Mouse (Mus musculus) forebrain, embryonic 16.5 days (tissue): ENCODE results near the gene Hormad1. TPM values are rescaled to one million over a fixed set of nuclear protein-coding genes. Genes with fewer than 3 reads are reported as not detected.
"Not testable (repeated sequence)": the region's sequence is repeated elsewhere in the genome, so short reads cannot be mapped to it uniquely, and the experiment has no call there.

Source experiments
- ATAC-seq: fragments of 200-750 bp; cut with Nextera tagmentation; 2 replicates; pipeline ENCODE4 v1.8.0; 2017; ENCODE audit warnings: mild to moderate bottlenecking, moderate library complexity
- H3K27ac ChIP-seq: fragments of 300-500 bp; sonication (generic); 2 replicates; pipeline ENCODE4 v1.5.1; 2014; ENCODE audit warnings: low read length, control low read depth
- H3K27me3 ChIP-seq: fragments of 300-500 bp; sonication (generic); replicated peaks from 2 replicates; pipeline ENCODE4 v1.6.1; 2014; ENCODE audit warnings: low read length; ENCODE audit not compliant: control insufficient read depth, insufficient read depth
- H3K36me3 ChIP-seq: fragments of 300-500 bp; sonication (generic); 2 replicates; pipeline ENCODE4 v1.6.1; 2014; ENCODE audit not compliant: control insufficient read depth, insufficient read depth
- H3K4me1 ChIP-seq: fragments of 300-500 bp; sonication (generic); replicated peaks from 2 replicates; pipeline ENCODE4 v1.6.1; 2014; ENCODE audit warnings: low read length; ENCODE audit not compliant: control insufficient read depth, insufficient read depth
- H3K4me2 ChIP-seq: fragments of 300-500 bp; sonication (generic); 2 replicates; pipeline ENCODE4 v1.6.1; 2014; ENCODE audit warnings: mild to moderate bottlenecking, low read length, control low read depth
- H3K4me3 ChIP-seq: fragments of 300-500 bp; sonication (generic); replicated peaks from 2 replicates; pipeline ENCODE4 v1.5.1; 2014; ENCODE audit warnings: mild to moderate bottlenecking, low read length, control low read depth
- H3K9ac ChIP-seq: fragments of 300-500 bp; sonication (generic); replicated peaks from 2 replicates; pipeline ENCODE4 v1.6.1; 2014; ENCODE audit warnings: low read depth, low read length, control low read depth
- H3K9me3 ChIP-seq: fragments of 300-500 bp; sonication (generic); 2 replicates; pipeline ENCODE4 v1.6.1; 2016; ENCODE audit warnings: low read length; ENCODE audit not compliant: control insufficient read depth
- WGBS: fragments of 180-500 bp; shearing (Covaris S2); extraction: QIAGEN DNeasy Blood & Tissue Kit; methylation state at CpG from one replicate; pipeline ENCODE4 v1.1.7; 2014; 5-methylcytosine and 5-hydroxymethylcytosine counted together
- polyA plus RNA-seq: library from polyadenylated mRNA; unstranded; fragments of >200 nt; fragmentation: Nextera tagmentation; extraction: Ambion mirVana; gene quantifications from 2 replicates; pipeline ENCODE4 v1.2.1, GENCODE M21; 2015

Gene Hormad1
- polyA plus RNA-seq, 1 experiment from 2014 or later = not detected

GRCm38 (mm10) chr3:95526111-95526510 is 33.4 kb upstream of the Hormad1 start:
- H3K4me1 ChIP-seq = no peaks in the 10 kb centered on the region
- H3K9me3 ChIP-seq = no peaks in the 10 kb centered on the region
- H3K27me3 ChIP-seq = no peaks in the 10 kb centered on the region
- H3K36me3 ChIP-seq = no peaks in the 10 kb centered on the region
- no peak overlapping the region for H3K4me2 ChIP-seq
- H3K27ac ChIP-seq = no peak overlapping the region
- no peak for ATAC-seq
- no peak overlapping the region for H3K9ac ChIP-seq
- no peak overlapping the region for H3K4me3 ChIP-seq

DNA sequence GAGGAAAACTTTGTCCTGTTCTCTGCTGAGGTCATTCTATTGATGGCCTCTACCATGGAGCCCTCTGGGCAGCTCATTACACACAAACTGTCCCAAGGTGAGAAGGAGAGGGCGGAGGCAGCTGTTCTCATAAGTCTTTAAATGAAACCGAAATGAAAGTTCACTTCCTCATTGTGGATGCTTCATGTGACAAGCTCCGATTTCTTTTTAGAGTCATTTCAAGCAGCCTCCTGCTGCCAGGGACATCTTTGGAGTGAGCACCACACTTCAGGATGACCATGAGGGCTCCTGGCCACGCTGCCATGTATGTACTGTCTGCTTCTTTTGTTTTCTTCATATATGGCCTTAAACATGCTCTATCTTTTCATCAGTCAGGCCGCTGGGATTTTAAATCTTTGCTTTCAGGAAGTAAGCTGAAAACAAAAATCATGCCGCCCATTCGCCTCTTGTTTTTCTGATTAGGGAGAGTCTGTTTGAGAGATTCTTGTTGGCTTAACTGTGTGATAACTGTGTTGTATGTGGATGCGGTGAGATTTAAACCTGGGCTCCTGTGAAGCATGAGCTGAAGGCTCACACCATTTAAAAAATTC is 32.8 kb upstream of the Hormad1 start, which contains the start of gene Ctss:
Gene Ctss (plus strand): TSS at position 165 of the 590 bp plus-strand sequence.
- H3K36me3 ChIP-seq = no peaks in the 10 kb centered on the region
- no peak within 1 kb of the TSS for H3K9ac ChIP-seq
- WGBS = 90% methylated on average over 8 of the region's 8 CpGs
- no peaks in the 10 kb centered on the region for H3K9me3 ChIP-seq
- H3K4me1 ChIP-seq = no peaks in the 10 kb centered on the region
- no peak for ATAC-seq
- H3K27ac ChIP-seq = no peak within 1 kb of the TSS
- no peak within 1 kb of the TSS for H3K4me3 ChIP-seq
- no peaks in the 10 kb centered on the region for H3K27me3 ChIP-seq
- H3K4me2 ChIP-seq = no peak within 1 kb of the TSS

GRCm38 (mm10) chr3:95529814-95530213 is 29.7 kb upstream of the Hormad1 start:
- Histone ChIP-seq H3K27ac (no peak overlapping the region), H3K9ac (no peak overlapping the region), H3K36me3 (no peaks in the 10 kb centered on the region), H3K4me2 (no peak overlapping the region), H3K27me3 (no peaks in the 10 kb centered on the region), H3K4me3 (no peak overlapping the region), H3K9me3 (no peaks in the 10 kb centered on the region), H3K4me1 (no peaks in the 10 kb centered on the region)
- 90% methylated on average over 6 of the region's 6 CpGs for WGBS
- ATAC-seq = no peak

GRCm38 (mm10) chr3:95531025-95531424 is 28.5 kb upstream of the Hormad1 start:
- H3K4me1 ChIP-seq = no peaks in the 10 kb centered on the region
- H3K9me3 ChIP-seq = no peaks in the 10 kb centered on the region
- no peak overlapping the region for H3K9ac ChIP-seq
- no peak overlapping the region for H3K4me2 ChIP-seq
- no peaks in the 10 kb centered on the region for H3K27me3 ChIP-seq
- 81% methylated on average over 1 of the region's 1 CpGs for WGBS
- no peak for ATAC-seq
- no peak overlapping the region for H3K27ac ChIP-seq
- H3K4me3 ChIP-seq = no peak overlapping the region
- no peaks in the 10 kb centered on the region for H3K36me3 ChIP-seq

GRCm38 (mm10) chr3:95533364-95533763 is 26.1 kb upstream of the Hormad1 start:
- no peak overlapping the region for H3K4me3 ChIP-seq
- WGBS = 88% methylated on average over 5 of the region's 5 CpGs

DNA sequence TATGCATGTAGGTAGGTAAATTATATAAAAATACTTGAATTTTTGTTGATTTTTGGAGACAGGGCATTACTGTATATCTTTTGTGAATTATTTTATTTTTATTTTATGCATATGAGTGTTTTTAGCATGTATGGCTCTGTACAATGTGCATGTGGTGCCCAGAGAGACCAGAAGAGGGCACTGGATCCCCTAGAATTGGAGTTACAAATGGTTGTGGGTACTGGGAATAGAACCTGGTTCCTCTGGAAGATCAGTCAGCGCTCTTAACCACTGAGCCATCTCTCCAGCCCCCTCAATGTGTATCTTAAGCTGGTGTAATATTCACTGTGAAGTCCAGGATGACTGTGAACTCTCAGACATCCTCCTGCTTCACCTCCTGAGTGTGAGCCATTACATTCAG is 24.6 kb upstream of the Hormad1 start:
- Histone ChIP-seq H3K27me3 (no peaks in the 10 kb centered on the region), H3K9ac (no peak overlapping the region), H3K4me3 (no peak overlapping the region), H3K4me1 (no peaks in the 10 kb centered on the region), H3K27ac (no peak overlapping the region), H3K9me3 (no peaks in the 10 kb centered on the region), H3K36me3 (no peaks in the 10 kb centered on the region), H3K4me2 (no peak overlapping the region)
- ATAC-seq = no peak
- 97% methylated on average over 1 of the region's 1 CpGs for WGBS

More at GRCm38 (mm10) chr3:95533364-95533763, 26.1 kb upstream of the Hormad1 start:
- Histone ChIP-seq H3K4me2 (no peak overlapping the region), H3K9me3 (no peaks in the 10 kb centered on the region), H3K27me3 (no peaks in the 10 kb centered on the region), H3K36me3 (no peaks in the 10 kb centered on the region), H3K27ac (no peak overlapping the region), H3K4me1 (no peaks in the 10 kb centered on the region), H3K9ac (no peak overlapping the region)
- ATAC-seq = no peak

DNA sequence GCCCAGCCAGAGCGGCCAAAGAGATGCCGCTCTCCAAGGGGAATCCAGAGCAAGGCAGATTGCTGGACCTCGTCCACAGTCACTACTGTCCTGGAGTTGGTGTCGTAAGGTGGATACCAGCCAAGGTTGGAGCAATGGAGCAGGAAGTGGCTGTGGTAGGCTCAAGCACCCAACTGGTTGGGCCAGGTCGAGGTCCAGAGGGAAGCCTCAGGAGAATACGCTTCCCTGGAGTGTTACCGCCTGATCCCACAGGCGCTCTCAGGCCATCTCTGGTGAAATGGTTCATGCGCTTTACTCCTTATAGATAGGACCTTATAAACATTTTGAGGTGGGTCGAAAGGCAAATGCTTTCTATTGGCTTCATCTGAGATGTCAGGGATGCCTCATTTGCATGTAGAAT is 20.5 kb upstream of the Hormad1 start:
- 92% methylated on average over 10 of the region's 10 CpGs for WGBS
- Histone ChIP-seq H3K4me3 (no peak overlapping the region), H3K4me2 (no peak overlapping the region), H3K9me3 (no peaks in the 10 kb centered on the region), H3K36me3 (no peaks in the 10 kb centered on the region), H3K27me3 (no peaks in the 10 kb centered on the region), H3K9ac (no peak overlapping the region), H3K27ac (no peak overlapping the region), H3K4me1 (no peaks in the 10 kb centered on the region)
- no peak for ATAC-seq

DNA sequence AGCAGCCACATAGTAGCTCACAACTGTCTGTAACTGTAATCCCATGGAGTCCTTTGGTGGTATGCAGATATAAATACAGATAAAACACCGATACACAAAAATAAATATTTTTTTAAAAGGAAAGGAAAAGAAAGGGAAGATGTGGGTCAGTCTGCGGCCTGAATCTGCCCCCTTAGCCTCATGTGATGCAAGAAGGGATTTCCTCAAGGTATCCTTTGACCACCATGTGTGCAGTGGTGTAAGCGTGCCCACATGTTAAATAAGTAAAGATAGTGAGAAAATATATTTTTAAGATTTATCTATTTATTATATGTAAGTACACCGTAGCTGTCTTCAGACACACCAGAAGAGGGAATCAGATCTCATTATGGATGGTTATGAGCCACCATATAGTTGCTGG is 19.6 kb upstream of the Hormad1 start:
- no peaks in the 10 kb centered on the region for H3K9me3 ChIP-seq
- H3K27me3 ChIP-seq = no peaks in the 10 kb centered on the region
- H3K36me3 ChIP-seq = no peaks in the 10 kb centered on the region
- no peak overlapping the region for H3K4me3 ChIP-seq
- no peak overlapping the region for H3K27ac ChIP-seq
- WGBS = 95% methylated on average over 4 of the region's 4 CpGs
- H3K9ac ChIP-seq = no peak overlapping the region
- no peak overlapping the region for H3K4me2 ChIP-seq
- no peaks in the 10 kb centered on the region for H3K4me1 ChIP-seq
- no peak for ATAC-seq

DNA sequence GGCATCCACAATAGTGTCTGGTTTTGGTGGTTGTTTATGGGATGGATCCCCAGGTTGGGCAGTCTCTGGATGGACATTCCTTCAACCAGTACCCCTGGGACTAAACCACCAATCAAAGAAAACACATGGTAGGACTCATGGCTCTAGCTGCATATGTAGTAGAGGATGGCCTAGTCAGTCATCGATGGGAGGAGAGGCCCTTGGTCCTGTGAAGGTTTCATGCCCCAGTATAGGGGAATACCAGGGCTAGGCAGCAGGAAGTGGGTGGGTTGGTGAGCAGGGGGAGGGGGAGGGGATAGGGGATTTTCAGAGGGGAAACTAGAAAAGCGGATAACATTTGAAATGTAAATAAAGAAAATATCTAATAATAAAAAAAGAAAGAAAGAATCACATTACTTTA is 18.3 kb upstream of the Hormad1 start:
- WGBS = 88% methylated on average over 2 of the region's 2 CpGs
- H3K4me2 ChIP-seq, H3K9ac ChIP-seq, ATAC-seq, H3K4me1 ChIP-seq, H3K27me3 ChIP-seq, H3K36me3 ChIP-seq, H3K4me3 ChIP-seq, H3K27ac ChIP-seq, H3K9me3 ChIP-seq: not testable (repeated sequence)

- Histone ChIP-seq H3K9me3 (no peaks in the 10 kb centered on the region), H3K36me3 (no peaks in the 10 kb centered on the region), H3K4me3 (no peak overlapping the region), H3K27me3 (no peaks in the 10 kb centered on the region), H3K4me2 (no peak overlapping the region), H3K4me1 (no peaks in the 10 kb centered on the region), H3K9ac (no peak overlapping the region), H3K27ac (no peak overlapping the region)
- ATAC-seq = no peak
Measured at GRCm38 (mm10) chr3:95542171-95542570, 17.3 kb upstream of the Hormad1 start.
